16 mouse cellular contexts compared by ENCODE assay signal in genomic region chr10:117766111-117766895, GRCm38 (mm10). TPM values are rescaled to one million over a fixed set of nuclear protein-coding genes. Genes with fewer than 3 reads are reported as not detected.
DNase-seq lines count a peak whose midpoint lies in the region.
"Had no signal": no experiment of that assay in that cellular context is flagged by ENCODE, and none has a peak within 500 bp of the region (broad histone marks: within the 10 kb centered on the region; RNA-seq: fewer than 3 reads in every experiment).

No protein-coding gene starts in this region.

- DNase-seq in 3T3-L1 (ENCODE audit: low read depth, low spot score) (peak; percentile 95), adipocyte (ENCODE audit: low spot score) (peak; percentile 98)
- no peak for DNase-seq in heart, postnatal 4 days
- DNase-seq in B cell, adult 2 months: no peak
- DNase-seq: adrenal gland, adult 2 months; adrenal gland, adult 8-10 months; adrenal gland, postnatal 10 days; adrenal gland, postnatal 14 days; adrenal gland, postnatal 25 days; adrenal gland, postnatal 36 days; cerebellum, adult 11 months; cerebellum, adult 11-12 months; cerebellum, adult 18-20 months; cerebellum, adult 2 months; cerebellum, adult 8-10 months; cerebellum, adult 9-10 months had no signal

RNA-seq across cellular contexts. Expression of gene Slc35e3, which starts 20.1 kb away (rescaled TPM):
- 1 to 10 TPM; 7.3 to 8.8 TPM for total RNA-seq in heart, postnatal 4 days (2021)

RNA-seq across cellular contexts. Expression of gene Nup107, which starts 26.2 kb away (rescaled TPM):
- total RNA-seq in heart, postnatal 4 days (2021): 10 to 100 TPM; 23.6 to 26.3 TPM

RNA-seq across cellular contexts. Expression of gene Mdm2, which starts 55.7 kb away (rescaled TPM):
- 10 to 100 TPM; 48.4 to 50.8 TPM for total RNA-seq in heart, postnatal 4 days (2021)

Comparison
In these comparisons a context has a peak if more than half of its experiments do, and no peak if none do; other contexts are left out.
1. DNase-seq: peak in 3T3-L1 (single experiment) and adipocyte (single experiment); none in heart, postnatal 4 days (single experiment) and B cell, adult 2 months (0 of 2).